Mouse (Mus musculus): ENCODE measurements at regions not wholly inside any gene's neighbourhood (a gene's known extent, or its start where the extent isn't known, plus 50 kb on each side); places are given as distances from the start of the nearest gene placed in this dataset.

DNA sequence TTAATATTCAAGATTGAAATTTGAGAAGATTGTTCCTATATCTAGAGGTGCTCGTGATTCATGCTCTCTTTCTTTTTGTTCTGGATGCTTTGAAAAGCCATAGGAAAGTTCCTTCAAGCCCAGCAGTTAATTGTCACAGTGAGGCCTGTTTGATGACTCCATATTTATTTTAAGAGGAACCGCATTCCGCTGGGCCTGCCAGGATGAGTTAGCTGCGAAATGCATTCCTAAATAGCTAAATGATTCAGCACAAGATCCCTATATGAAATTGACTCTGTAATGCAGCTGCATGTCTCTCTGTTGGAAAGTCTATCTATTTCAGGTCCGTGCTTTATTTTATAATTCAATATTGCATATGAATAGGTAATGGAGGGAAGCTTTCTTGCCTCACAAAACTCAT is 511.9 kb upstream of the Adgra3 start:
- no peak for ATAC-seq
- Histone ChIP-seq H3K4me2 (ENCODE audit: low read length) (no peak overlapping the region), H3K9me3 (replicated peaks; ENCODE audit: control insufficient read depth, low read length, poor library complexity, severe bottlenecking) (no peaks in the 10 kb centered on the region), H3K9ac (ENCODE audit: low read depth, low read length) (no peak overlapping the region), H3K36me3 (ENCODE audit: control insufficient read depth, insufficient read depth, low read length) (no peaks in the 10 kb centered on the region), H3K4me3 (ENCODE audit: low read depth, low read length) (no peak overlapping the region), H3K27me3 (ENCODE audit: control insufficient read depth, insufficient read depth, low read depth, low read length) (no peaks in the 10 kb centered on the region), H3K27ac (ENCODE audit: low read length) (no peak overlapping the region), H3K4me1 (ENCODE audit: control insufficient read depth, insufficient read depth, low read length) (no peaks in the 10 kb centered on the region)
- WGBS = 78% methylated on average over 5 of the region's 5 CpGs

DNA sequence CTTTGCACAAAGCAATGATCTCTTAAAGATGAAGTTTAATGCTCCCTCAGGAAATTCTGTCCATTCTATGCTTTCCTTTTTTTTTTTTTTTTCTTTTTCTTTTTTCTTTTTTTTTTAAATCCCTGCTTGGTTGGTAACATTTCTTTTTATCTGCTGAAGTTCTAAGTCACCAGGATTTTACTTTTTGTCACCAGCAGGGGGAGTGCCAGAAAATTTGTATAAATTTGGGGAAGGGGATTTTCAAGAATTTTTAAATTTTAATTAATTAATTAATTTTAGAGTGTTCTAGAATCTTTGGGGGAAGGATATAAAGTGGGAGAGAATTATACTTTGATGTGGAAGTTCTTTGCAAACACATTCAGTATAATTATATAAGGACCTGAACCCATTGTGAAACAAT is 492.3 kb upstream of the Adgra3 start:
- no peak for ATAC-seq
- Histone ChIP-seq H3K27ac (ENCODE audit: low read length) (no peak overlapping the region), H3K4me2 (ENCODE audit: low read length) (no peak overlapping the region)

DNA sequence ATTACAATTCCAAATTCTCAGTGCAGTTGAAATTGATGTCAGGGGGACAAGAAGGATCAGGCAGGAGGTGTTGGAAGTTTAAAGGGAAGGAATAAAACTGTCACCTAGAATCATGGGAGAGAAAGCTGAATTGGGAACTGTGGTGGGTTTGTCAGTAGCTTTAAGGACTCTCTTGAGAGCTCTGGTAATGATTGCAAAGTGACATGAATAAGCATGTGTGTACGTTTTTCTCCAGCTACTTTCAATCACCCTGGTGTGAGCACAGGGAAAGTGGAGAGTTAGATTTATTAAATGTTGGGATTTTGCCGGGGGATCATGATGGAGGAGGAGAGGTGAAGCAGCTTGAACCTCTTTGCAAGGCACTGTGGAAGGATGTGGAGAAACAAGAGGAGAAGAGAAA is 453.7 kb upstream of the Adgra3 start:
- no peaks in the 10 kb centered on the region for H3K9me3 ChIP-seq (replicated peaks; ENCODE audit: control insufficient read depth, low read length, poor library complexity, severe bottlenecking)
- no peak overlapping the region for H3K9ac ChIP-seq (ENCODE audit: low read depth, low read length)
- H3K4me2 ChIP-seq (ENCODE audit: low read length) = no peak overlapping the region
- H3K27ac ChIP-seq (ENCODE audit: low read length) = no peak overlapping the region
- no peaks in the 10 kb centered on the region for H3K27me3 ChIP-seq (ENCODE audit: control insufficient read depth, insufficient read depth, low read depth, low read length)
- WGBS = 82% methylated on average over 2 of the region's 2 CpGs
- no peak for ATAC-seq
- H3K4me3 ChIP-seq (ENCODE audit: low read depth, low read length) = no peak overlapping the region
- no peaks in the 10 kb centered on the region for H3K36me3 ChIP-seq (ENCODE audit: control insufficient read depth, insufficient read depth, low read length)
- H3K4me1 ChIP-seq (ENCODE audit: control insufficient read depth, insufficient read depth, low read length) = no peaks in the 10 kb centered on the region

More for the DNA sequence above, 492.3 kb upstream of the Adgra3 start:
- no peaks in the 10 kb centered on the region for H3K27me3 ChIP-seq (ENCODE audit: control insufficient read depth, insufficient read depth, low read depth, low read length)
- H3K9ac ChIP-seq (ENCODE audit: low read depth, low read length) = no peak overlapping the region
- H3K36me3 ChIP-seq (ENCODE audit: control insufficient read depth, insufficient read depth, low read length) = no peaks in the 10 kb centered on the region
- no peak overlapping the region for H3K4me3 ChIP-seq (ENCODE audit: low read depth, low read length)
- H3K9me3 ChIP-seq (replicated peaks; ENCODE audit: control insufficient read depth, low read length, poor library complexity, severe bottlenecking) = no peaks in the 10 kb centered on the region
- no peaks in the 10 kb centered on the region for H3K4me1 ChIP-seq (ENCODE audit: control insufficient read depth, insufficient read depth, low read length)

DNA sequence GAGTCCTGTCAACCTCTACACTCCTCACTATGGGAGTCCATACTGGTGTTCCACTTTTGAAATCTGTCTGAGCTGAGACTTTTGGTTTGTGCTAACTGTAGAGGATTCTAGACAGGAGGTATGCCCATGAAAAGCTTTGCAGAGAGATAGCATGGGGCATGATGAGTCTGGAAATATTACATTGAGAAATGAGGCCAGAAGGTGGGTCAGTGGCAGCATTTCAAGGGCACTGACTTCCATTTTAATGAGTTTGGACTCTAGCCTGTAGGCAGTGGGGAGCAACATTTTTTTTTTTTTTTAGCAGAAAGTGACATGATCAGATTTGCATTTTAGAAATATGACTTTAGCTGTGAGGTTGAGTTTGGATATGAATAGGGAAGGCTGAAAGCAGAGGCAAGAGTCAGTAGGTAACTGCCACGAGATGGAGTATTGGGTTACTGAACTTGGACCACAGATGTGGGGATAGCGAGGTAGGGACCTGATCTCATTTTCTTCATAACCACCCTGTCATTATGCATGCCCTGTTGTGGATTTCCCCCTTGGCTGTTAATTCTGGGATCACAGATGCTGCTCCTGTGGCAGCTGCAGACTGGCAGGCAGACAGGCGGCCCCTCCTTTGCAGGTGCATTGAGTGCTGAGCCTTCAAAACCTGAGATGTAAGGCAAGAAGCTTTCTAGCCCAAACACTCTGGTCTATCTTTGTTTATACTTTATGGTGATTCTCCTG is 451.1 kb upstream of the Adgra3 start:
- H3K4me1 ChIP-seq (ENCODE audit: control insufficient read depth, insufficient read depth, low read length) = no peaks in the 10 kb centered on the region
- H3K27ac ChIP-seq (ENCODE audit: low read length) = no peak overlapping the region
- no peak for ATAC-seq
- 88% methylated on average over 3 of the region's 3 CpGs for WGBS
- no peak overlapping the region for H3K4me2 ChIP-seq (ENCODE audit: low read length)
- no peaks in the 10 kb centered on the region for H3K27me3 ChIP-seq (ENCODE audit: control insufficient read depth, insufficient read depth, low read depth, low read length)
- no peaks in the 10 kb centered on the region for H3K36me3 ChIP-seq (ENCODE audit: control insufficient read depth, insufficient read depth, low read length)
- H3K9me3 ChIP-seq (replicated peaks; ENCODE audit: control insufficient read depth, low read length, poor library complexity, severe bottlenecking) = no peaks in the 10 kb centered on the region
- no peak overlapping the region for H3K4me3 ChIP-seq (ENCODE audit: low read depth, low read length)
- no peak overlapping the region for H3K9ac ChIP-seq (ENCODE audit: low read depth, low read length)

DNA sequence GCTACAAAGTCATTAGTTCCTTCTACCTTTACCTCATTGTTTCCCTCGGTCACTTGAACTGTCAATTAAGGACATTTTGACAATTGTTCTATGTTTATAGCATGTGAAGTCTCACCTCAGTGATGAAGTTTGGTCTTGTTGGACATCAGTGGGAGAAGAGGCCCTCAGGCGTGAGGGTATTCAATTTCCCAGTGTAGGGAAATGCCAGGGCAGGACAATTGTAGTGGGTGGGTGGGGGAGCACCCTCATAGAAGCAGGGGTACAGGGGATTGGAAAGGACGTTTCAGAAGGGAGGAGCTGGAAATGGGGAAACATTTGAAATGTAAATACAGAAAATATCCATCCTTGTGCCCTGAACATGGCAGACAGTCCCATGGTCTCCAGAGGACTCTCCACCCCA is 431.4 kb upstream of the Adgra3 start:
- Histone ChIP-seq H3K4me3 (ENCODE audit: low read depth, low read length) (no peak overlapping the region), H3K9ac (ENCODE audit: low read depth, low read length) (no peak overlapping the region), H3K4me2 (ENCODE audit: low read length) (no peak overlapping the region), H3K27ac (ENCODE audit: low read length) (no peak overlapping the region), H3K9me3 (replicated peaks; ENCODE audit: control insufficient read depth, low read length, poor library complexity, severe bottlenecking) (no peaks in the 10 kb centered on the region), H3K4me1 (ENCODE audit: control insufficient read depth, insufficient read depth, low read length) (no peaks in the 10 kb centered on the region), H3K27me3 (ENCODE audit: control insufficient read depth, insufficient read depth, low read depth, low read length) (no peaks in the 10 kb centered on the region), H3K36me3 (ENCODE audit: control insufficient read depth, insufficient read depth, low read length) (no peaks in the 10 kb centered on the region)
- no peak for ATAC-seq
- WGBS = 83% methylated on average over 3 of the region's 3 CpGs

DNA sequence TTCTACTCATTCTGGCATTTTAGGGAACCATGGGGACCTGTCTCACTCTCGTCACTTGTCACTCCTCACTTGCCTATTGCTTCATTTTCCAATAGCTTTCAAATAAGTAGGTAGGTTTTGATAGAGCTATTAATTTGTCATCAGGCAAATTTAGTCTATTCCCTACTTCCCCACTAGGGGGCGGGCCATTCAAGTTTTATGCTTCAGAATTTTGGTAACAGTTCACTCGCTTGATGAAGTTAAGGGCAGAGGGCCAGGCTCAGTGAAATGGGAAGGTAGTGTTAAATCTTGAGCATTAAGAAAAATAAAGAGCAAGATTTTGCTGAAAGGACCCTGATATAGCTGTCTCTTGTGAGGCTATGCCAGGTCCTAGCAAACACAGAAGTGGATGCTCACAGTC is 418.2 kb upstream of the Adgra3 start:
- H3K27ac ChIP-seq (ENCODE audit: low read length) = no peak overlapping the region
- H3K4me2 ChIP-seq (ENCODE audit: low read length) = no peak overlapping the region
- no peak overlapping the region for H3K4me3 ChIP-seq (ENCODE audit: low read depth, low read length)
- no peaks in the 10 kb centered on the region for H3K27me3 ChIP-seq (ENCODE audit: control insufficient read depth, insufficient read depth, low read depth, low read length)
- no peak for ATAC-seq
- H3K9ac ChIP-seq (ENCODE audit: low read depth, low read length) = no peak overlapping the region
- H3K9me3 ChIP-seq (replicated peaks; ENCODE audit: control insufficient read depth, low read length, poor library complexity, severe bottlenecking) = no peaks in the 10 kb centered on the region
- WGBS = 20% methylated on average over 3 of the region's 3 CpGs
- H3K4me1 ChIP-seq (ENCODE audit: control insufficient read depth, insufficient read depth, low read length) = no peaks in the 10 kb centered on the region
- no peaks in the 10 kb centered on the region for H3K36me3 ChIP-seq (ENCODE audit: control insufficient read depth, insufficient read depth, low read length)

DNA sequence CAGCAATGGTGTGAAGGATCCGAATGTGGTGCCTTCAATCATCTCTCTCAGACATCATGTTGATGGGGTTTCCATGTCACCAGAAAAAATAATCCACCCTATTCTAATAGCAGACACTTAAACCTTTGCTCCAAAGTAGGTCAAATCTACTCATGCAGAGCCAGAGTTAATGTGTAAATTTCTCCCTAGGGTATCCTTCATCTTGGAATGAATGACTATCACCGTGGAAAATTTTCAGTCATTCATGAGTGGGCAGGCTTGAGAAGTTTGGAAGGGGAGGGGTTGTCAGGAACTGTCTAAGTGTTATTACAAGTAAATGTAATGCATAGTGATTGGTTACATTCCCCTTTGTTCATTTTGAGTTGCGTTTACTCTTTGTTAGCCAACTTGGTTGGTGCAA is 402.7 kb upstream of the Adgra3 start:
- 76% methylated on average over 3 of the region's 3 CpGs for WGBS
- no peaks in the 10 kb centered on the region for H3K4me1 ChIP-seq (ENCODE audit: control insufficient read depth, insufficient read depth, low read length)
- ATAC-seq = no peak
- no peaks in the 10 kb centered on the region for H3K27me3 ChIP-seq (ENCODE audit: control insufficient read depth, insufficient read depth, low read depth, low read length)
- no peak overlapping the region for H3K4me3 ChIP-seq (ENCODE audit: low read depth, low read length)
- no peaks in the 10 kb centered on the region for H3K9me3 ChIP-seq (replicated peaks; ENCODE audit: control insufficient read depth, low read length, poor library complexity, severe bottlenecking)
- H3K9ac ChIP-seq (ENCODE audit: low read depth, low read length) = no peak overlapping the region
- no peak overlapping the region for H3K27ac ChIP-seq (ENCODE audit: low read length)
- no peaks in the 10 kb centered on the region for H3K36me3 ChIP-seq (ENCODE audit: control insufficient read depth, insufficient read depth, low read length)
- no peak overlapping the region for H3K4me2 ChIP-seq (ENCODE audit: low read length)

DNA sequence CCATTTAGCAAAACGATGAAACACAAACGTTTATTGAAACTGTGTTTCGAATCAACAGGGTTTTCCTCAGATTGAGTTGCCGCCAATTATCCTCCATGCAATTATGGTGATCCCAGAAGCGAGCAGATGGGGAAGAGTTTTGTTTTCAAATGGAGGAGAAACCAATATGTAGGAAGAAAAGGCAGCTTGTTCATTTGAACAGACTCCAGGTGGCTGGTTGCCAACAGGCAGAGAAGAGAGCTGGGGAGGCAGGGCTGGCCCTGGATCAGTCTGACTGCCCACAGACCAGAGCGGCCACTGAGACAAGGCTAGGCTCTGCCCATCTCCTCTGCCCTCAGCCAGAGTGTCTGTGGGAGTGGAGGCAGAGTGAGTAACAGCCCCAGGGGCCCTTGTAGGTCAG is 398.8 kb upstream of the Adgra3 start:
- H3K36me3 ChIP-seq (ENCODE audit: control insufficient read depth, insufficient read depth, low read length) = no peaks in the 10 kb centered on the region
- no peak overlapping the region for H3K4me2 ChIP-seq (ENCODE audit: low read length)
- peak; percentile 45; the same call in 1 of the 2 replicates for ATAC-seq
- WGBS = 56% methylated on average over 6 of the region's 6 CpGs
- H3K9ac ChIP-seq (ENCODE audit: low read depth, low read length) = no peak overlapping the region
- no peak overlapping the region for H3K4me3 ChIP-seq (ENCODE audit: low read depth, low read length)
- no peak overlapping the region for H3K27ac ChIP-seq (ENCODE audit: low read length)
- H3K9me3 ChIP-seq (replicated peaks; ENCODE audit: control insufficient read depth, low read length, poor library complexity, severe bottlenecking) = no peaks in the 10 kb centered on the region
- no peaks in the 10 kb centered on the region for H3K4me1 ChIP-seq (ENCODE audit: control insufficient read depth, insufficient read depth, low read length)
- no peaks in the 10 kb centered on the region for H3K27me3 ChIP-seq (ENCODE audit: control insufficient read depth, insufficient read depth, low read depth, low read length)

DNA sequence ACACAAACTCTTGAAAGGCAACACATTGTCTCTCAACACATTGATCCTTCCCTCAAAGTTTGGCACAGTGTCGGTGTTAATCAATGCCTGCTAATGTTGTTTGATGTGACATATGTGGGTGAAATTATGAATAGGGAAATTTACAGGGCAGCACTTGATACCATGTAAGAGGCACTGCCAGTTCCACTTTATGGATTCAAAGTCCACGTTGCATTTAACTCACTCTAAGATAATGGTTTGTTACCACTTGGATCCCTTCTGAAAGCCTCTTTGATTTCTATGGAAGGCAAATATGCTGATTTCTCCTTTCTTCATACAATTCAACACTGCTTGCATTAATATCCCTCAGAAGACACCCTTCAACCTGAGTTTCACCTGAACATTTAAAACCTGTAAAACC is 395.6 kb upstream of the Adgra3 start:
- Histone ChIP-seq H3K4me2 (ENCODE audit: low read length) (no peak overlapping the region), H3K27me3 (ENCODE audit: control insufficient read depth, insufficient read depth, low read depth, low read length) (no peaks in the 10 kb centered on the region), H3K4me1 (ENCODE audit: control insufficient read depth, insufficient read depth, low read length) (no peaks in the 10 kb centered on the region), H3K9ac (ENCODE audit: low read depth, low read length) (no peak overlapping the region), H3K36me3 (ENCODE audit: control insufficient read depth, insufficient read depth, low read length) (no peaks in the 10 kb centered on the region), H3K27ac (ENCODE audit: low read length) (no peak overlapping the region), H3K9me3 (replicated peaks; ENCODE audit: control insufficient read depth, low read length, poor library complexity, severe bottlenecking) (no peaks in the 10 kb centered on the region), H3K4me3 (ENCODE audit: low read depth, low read length) (no peak overlapping the region)
- ATAC-seq = no peak
- 81% methylated on average over 2 of the region's 2 CpGs for WGBS
